Mouse (Mus musculus): ENCODE measurements around the gene Syndig1. TPM values are rescaled to one million over a fixed set of nuclear protein-coding genes. Genes with fewer than 3 reads are reported as not detected.

The Syndig1 gene
- total and polyA plus RNA-seq, 3 experiments = not detected

DNA sequence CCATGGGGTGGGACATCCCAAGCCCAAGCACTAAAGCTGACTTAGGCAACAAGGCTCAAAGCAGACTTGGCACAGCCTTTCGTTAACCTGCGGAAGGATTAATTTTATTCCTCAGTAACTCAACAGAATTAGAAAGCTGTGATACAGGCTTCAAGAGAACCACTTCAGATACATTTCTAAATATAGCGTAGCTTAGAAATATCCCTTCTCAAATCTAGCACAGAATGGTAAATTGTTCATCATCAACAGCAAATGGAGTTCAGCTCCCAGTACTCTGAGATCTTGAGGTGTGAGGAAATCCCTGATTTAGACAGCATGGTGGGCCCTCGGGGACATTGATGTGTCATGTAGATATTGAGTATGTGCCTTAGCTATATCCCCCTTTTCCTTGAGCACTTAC lies 121.6 kb downstream of the Syndig1 start:
- Histone ChIP-seq H3K4me1 (ENCODE audit: control insufficient read depth in 1 of 2, insufficient read depth in 2 of 2, low read length in 2 of 2) (no peaks in the 10 kb centered on the region), H3K27me3 (ENCODE audit: control insufficient read depth in 1 of 2, insufficient read depth in 2 of 2, low read length in 2 of 2) (no peaks in the 10 kb centered on the region), H3K4me3 (ENCODE audit: control insufficient read depth in 1 of 2, insufficient read depth in 1 of 2, low read depth in 2 of 2, low read length in 2 of 2) (no peak overlapping the region), H3K27ac (ENCODE audit: control insufficient read depth, low read depth, low read length) (no peak overlapping the region), H3K9ac (ENCODE audit: control insufficient read depth, low read depth, low read length, poor library complexity, severe bottlenecking) (no peak overlapping the region), H3K36me3 (ENCODE audit: control insufficient read depth in 1 of 2, insufficient read depth in 2 of 2, low read length in 2 of 2) (no peaks in the 10 kb centered on the region), H3K9me3 (replicated peaks; ENCODE audit: insufficient read depth, low read length) (no peaks in the 10 kb centered on the region), H3K79me2 (ENCODE audit: control insufficient read depth, insufficient read depth, low read length, poor library complexity) (no peaks in the 10 kb centered on the region)
- TF ChIP-seq SMC3 (IDR thresholded peaks at IDR 0.05; ENCODE audit: low read depth, low read length) = no peak
- no peak for TF ChIP-seq MEF2A (IDR thresholded peaks at IDR 0.05; ENCODE audit: extremely low read depth, insufficient replicate concordance, low read depth, low read length, poor library complexity, severe bottlenecking)
- TF ChIP-seq MXI1 (IDR thresholded peaks at IDR 0.05; ENCODE audit: low read depth, low read length) = no peak
- TF ChIP-seq ZKSCAN1 (IDR thresholded peaks at IDR 0.05; ENCODE audit: low read depth, low read length) = no peak
- no peak for TF ChIP-seq POLR2AphosphoS2 (IDR thresholded peaks at IDR 0.05; ENCODE audit: low read length)
- TF ChIP-seq UBTF (IDR thresholded peaks at IDR 0.05; ENCODE audit: borderline replicate concordance, insufficient read depth, low read depth, low read length) = no peak
- TF ChIP-seq USF1 (IDR thresholded peaks at IDR 0.05; ENCODE audit: low read depth, low read length) = no peak
- no peak for TF ChIP-seq ETS1 (IDR thresholded peaks at IDR 0.05; ENCODE audit: low read depth, low read length)
- TF ChIP-seq EP300 (IDR thresholded peaks at IDR 0.05; ENCODE audit: low read depth in 1 of 2, low read length in 2 of 2) = no peak
- TF ChIP-seq MAX (IDR thresholded peaks at IDR 0.05; ENCODE audit: low read length) = no peak
- no peak for TF ChIP-seq E2F4 (IDR thresholded peaks at IDR 0.05; ENCODE audit: borderline replicate concordance, low read depth, low read length)
- TF ChIP-seq CHD2 (IDR thresholded peaks at IDR 0.05; ENCODE audit: low read length) = no peak
- no peak for TF ChIP-seq BHLHE40 (IDR thresholded peaks at IDR 0.05; ENCODE audit: borderline replicate concordance, low read depth, low read length)
- no peak for TF ChIP-seq MYB (IDR thresholded peaks at IDR 0.05; ENCODE audit: low read depth, low read length)
- no peak for TF ChIP-seq RCOR1 (IDR thresholded peaks at IDR 0.05; ENCODE audit: low read depth, low read length)
- no peak for TF ChIP-seq CHD1 (IDR thresholded peaks at IDR 0.05; ENCODE audit: low read depth, low read length)
- no peak for TF ChIP-seq TBP (IDR thresholded peaks at IDR 0.05; ENCODE audit: low read depth, low read length)
- no peak for TF ChIP-seq POLR2A (IDR thresholded peaks at IDR 0.05; ENCODE audit: control insufficient read depth in 1 of 2, insufficient read depth in 1 of 2, low read depth in 1 of 2, low read length in 2 of 2, poor library complexity in 1 of 2)
- no peak for DNase-seq (ENCODE audit: low read depth, low spot score)

DNA sequence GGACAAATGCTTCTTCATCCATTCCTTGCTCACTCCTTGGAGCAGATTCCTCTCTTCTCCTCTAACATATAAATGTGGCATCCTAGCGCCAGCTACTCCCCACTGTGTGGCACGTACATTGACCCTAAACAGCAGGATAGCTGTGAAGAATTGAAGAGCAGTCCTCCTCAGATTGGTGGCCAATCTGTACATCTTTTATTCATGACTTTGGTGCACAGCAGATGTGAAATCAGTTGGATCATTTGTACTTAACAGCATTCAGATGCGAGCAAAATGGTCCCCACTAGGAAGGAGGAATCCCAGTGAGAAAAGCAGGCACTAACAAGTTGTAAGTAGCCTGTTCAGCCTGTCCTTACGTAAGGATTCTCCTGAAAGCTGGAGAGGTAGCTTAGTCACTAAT lies 142.0 kb downstream of the Syndig1 start:
- no peak overlapping the region for H3K4me3 ChIP-seq (ENCODE audit: control insufficient read depth in 1 of 2, insufficient read depth in 1 of 2, low read depth in 2 of 2, low read length in 2 of 2)
- H3K27ac ChIP-seq (ENCODE audit: control insufficient read depth, low read depth, low read length) = no peak overlapping the region
- no peak overlapping the region for H3K9ac ChIP-seq (ENCODE audit: control insufficient read depth, low read depth, low read length, poor library complexity, severe bottlenecking)
- no peaks in the 10 kb centered on the region for H3K79me2 ChIP-seq (ENCODE audit: control insufficient read depth, insufficient read depth, low read length, poor library complexity)
- no peaks in the 10 kb centered on the region for H3K27me3 ChIP-seq (ENCODE audit: control insufficient read depth in 1 of 2, insufficient read depth in 2 of 2, low read length in 2 of 2)
- DNase-seq (ENCODE audit: low read depth, low spot score) = no peak
- H3K9me3 ChIP-seq (replicated peaks; ENCODE audit: insufficient read depth, low read length) = no peaks in the 10 kb centered on the region
- no peaks in the 10 kb centered on the region for H3K36me3 ChIP-seq (ENCODE audit: control insufficient read depth in 1 of 2, insufficient read depth in 2 of 2, low read length in 2 of 2)
- no peaks in the 10 kb centered on the region for H3K4me1 ChIP-seq (ENCODE audit: control insufficient read depth in 1 of 2, insufficient read depth in 2 of 2, low read length in 2 of 2)
- TF ChIP-seq ZKSCAN1 (IDR thresholded peaks at IDR 0.05; ENCODE audit: low read depth, low read length) (no peak), MYC (IDR thresholded peaks at IDR 0.05; ENCODE audit: low read depth, low read length) (no peak)
